Mouse (Mus musculus): Measurements from ENCODE around the gene Rnase13. TPM values are rescaled to one million over a fixed set of nuclear protein-coding genes. Genes with fewer than 3 reads are reported as not detected.

The Rnase13 gene
- polyA plus RNA-seq, 1 experiment from 2014 or later, result not detected

DNA sequence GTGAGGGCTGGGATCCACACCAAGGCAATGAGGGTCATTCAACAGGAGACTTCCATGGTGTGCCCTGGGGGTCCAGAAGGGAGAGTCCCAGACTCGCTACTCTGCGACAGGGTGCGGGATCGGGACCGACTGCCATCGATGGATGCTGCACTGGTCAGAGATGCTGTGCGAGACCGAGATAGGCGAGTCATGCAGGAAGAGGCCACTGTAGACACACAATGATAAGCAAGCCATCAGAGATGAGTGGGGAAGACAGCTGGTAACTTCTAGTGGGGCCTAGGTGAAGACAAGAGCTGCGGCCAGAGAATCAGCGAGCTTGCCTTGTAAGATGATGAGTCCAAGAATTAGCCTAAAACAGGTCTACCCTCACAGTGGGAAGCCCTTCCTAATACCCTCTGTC, 16.5 kb downstream of the Rnase13 start:
- no peak overlapping the region for H3K4me3 ChIP-seq (ENCODE audit: low read depth, low read length)
- DNase-seq (ENCODE audit: low spot score), result no peak
- ATAC-seq (replicated peaks; ENCODE audit: low FRiP score), result peak; percentile 79
- 44% methylated on average over 11 of the region's 11 CpGs for WGBS
- H3K9ac ChIP-seq (ENCODE audit: low read depth, low read length), result no peak overlapping the region
- no peaks in the 10 kb centered on the region for H3K9me3 ChIP-seq (ENCODE audit: control insufficient read depth, low read length)
- H3K27me3 ChIP-seq (replicated peaks; ENCODE audit: control insufficient read depth, insufficient read depth, low read length), result 0 out of 2 replicates have a peak, but pooled peaks cover 3% of the 10 kb centered on the region
- no peak overlapping the region for H3K27ac ChIP-seq (ENCODE audit: low read depth, low read length)
- no peaks in the 10 kb centered on the region for H3K36me3 ChIP-seq (ENCODE audit: control insufficient read depth, insufficient read depth, low read length)
- H3K4me2 ChIP-seq, result peak overlapping the region; percentile 38
- H3K4me1 ChIP-seq (replicated peaks; ENCODE audit: control insufficient read depth, insufficient read depth, low read length), result peaks cover 24% of the 10 kb centered on the region

DNA sequence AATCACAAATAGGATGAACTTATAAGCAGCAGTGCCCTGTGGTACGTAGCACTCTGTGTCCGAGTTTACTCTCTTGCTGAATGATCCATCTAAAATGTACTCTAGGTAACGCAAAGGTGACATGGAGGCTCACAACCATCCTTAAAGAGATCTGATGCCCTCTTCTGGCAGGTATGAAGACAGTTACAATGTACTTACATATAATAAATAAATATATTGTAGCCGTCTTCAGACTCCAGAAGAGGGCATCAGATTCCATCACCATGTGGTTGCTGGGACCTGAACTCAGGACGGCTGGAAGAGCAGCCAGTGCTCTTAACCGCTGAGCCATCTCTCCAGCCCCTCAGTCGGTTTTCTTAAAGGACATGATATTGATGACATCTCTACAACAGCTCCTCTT, 17.9 kb downstream of the Rnase13 start:
- WGBS, result 67% methylated on average over 7 of the region's 7 CpGs
- no peak overlapping the region for H3K4me2 ChIP-seq
- H3K4me3 ChIP-seq (ENCODE audit: low read depth, low read length), result no peak overlapping the region
- no peaks in the 10 kb centered on the region for H3K36me3 ChIP-seq (ENCODE audit: control insufficient read depth, insufficient read depth, low read length)
- no peaks in the 10 kb centered on the region for H3K27me3 ChIP-seq (replicated peaks; ENCODE audit: control insufficient read depth, insufficient read depth, low read length)
- no peak for DNase-seq (ENCODE audit: low spot score)
- no peak overlapping the region for H3K9ac ChIP-seq (ENCODE audit: low read depth, low read length)
- H3K4me1 ChIP-seq (replicated peaks; ENCODE audit: control insufficient read depth, insufficient read depth, low read length), result peaks cover 24% of the 10 kb centered on the region
- ATAC-seq (replicated peaks; ENCODE audit: low FRiP score), result no peak
- no peak overlapping the region for H3K27ac ChIP-seq (ENCODE audit: low read depth, low read length)
- no peaks in the 10 kb centered on the region for H3K9me3 ChIP-seq (ENCODE audit: control insufficient read depth, low read length)

DNA sequence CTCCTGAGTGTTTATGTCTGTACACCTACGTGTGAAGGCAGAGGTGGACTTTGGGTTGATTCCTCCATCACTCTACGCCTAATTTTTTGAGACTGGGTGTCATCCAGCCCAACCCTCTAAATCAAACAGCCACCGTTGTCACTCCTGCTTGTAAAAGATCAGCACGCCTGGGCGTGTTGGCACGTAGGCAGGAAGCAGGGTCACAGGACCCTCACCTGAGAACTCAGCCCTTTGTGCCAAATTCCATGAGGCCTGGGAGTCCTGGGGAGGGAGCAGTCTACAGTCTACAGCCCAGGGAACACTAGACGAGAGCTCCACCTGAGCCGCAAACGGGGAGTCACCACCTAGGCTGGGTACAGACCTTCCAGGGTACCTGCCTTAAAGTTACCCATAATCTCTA, 18.8 kb downstream of the Rnase13 start:
- peaks cover 24% of the 10 kb centered on the region for H3K4me1 ChIP-seq (replicated peaks; ENCODE audit: control insufficient read depth, insufficient read depth, low read length)
- no peak overlapping the region for H3K9ac ChIP-seq (ENCODE audit: low read depth, low read length)
- H3K27ac ChIP-seq (ENCODE audit: low read depth, low read length), result no peak overlapping the region

DNA sequence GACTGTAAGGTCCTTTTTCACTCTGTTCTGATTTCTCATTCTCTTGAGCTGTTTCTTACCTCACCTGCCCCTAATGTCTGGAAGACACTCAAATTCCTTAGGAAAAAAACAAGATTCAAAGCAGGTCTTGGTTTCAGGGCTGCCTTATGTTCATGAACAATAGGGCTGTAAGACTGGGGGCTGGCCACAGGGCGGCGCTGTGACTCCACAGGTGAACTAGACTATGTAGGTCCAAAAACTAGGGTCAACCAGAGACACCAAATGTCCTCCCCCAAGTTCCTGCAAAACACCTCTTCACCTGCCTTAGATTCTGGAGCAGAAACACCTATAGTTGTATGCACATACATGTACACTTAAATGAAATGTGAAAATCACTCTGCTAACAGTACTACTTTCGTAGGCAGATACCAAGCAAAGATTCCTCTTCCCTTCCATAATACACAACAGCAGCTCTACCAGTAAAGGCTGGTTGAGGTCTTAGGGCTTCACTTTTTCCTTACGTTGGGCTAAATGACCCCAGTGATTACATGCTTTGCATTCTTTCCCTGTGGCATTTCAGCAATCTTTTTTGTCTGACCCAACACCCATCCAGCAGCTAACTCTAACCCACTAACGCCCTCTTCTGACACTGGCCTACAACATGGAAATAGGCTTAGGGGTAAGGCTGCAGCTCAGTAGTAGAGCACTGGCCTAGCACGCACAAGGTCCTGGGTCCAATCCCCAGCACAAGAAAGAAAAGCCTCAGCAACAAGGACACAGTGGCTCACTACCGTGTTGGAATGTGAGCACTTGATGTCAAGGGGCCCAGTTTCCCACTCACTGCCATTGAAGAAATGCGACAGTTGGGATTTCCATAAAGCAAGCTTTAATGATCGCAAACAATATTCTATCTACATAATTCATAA, 19.5 kb downstream of the Rnase13 start:
- Histone ChIP-seq H3K4me1 (replicated peaks; ENCODE audit: control insufficient read depth, insufficient read depth, low read length) (peaks cover 20% of the 10 kb centered on the region), H3K9me3 (ENCODE audit: control insufficient read depth, low read length) (no peaks in the 10 kb centered on the region), H3K4me3 (ENCODE audit: low read depth, low read length) (no peak overlapping the region), H3K9ac (ENCODE audit: low read depth, low read length) (no peak overlapping the region), H3K27me3 (replicated peaks; ENCODE audit: control insufficient read depth, insufficient read depth, low read length) (no peaks in the 10 kb centered on the region), H3K27ac (ENCODE audit: low read depth, low read length) (no peak overlapping the region), H3K4me2 (no peak overlapping the region), H3K36me3 (ENCODE audit: control insufficient read depth, insufficient read depth, low read length) (no peaks in the 10 kb centered on the region)
- 63% methylated on average over 9 of the region's 9 CpGs for WGBS
- peak; percentile 56 for ATAC-seq (replicated peaks; ENCODE audit: low FRiP score)
- peak; percentile 72 for DNase-seq (ENCODE audit: low spot score)

More for the DNA sequence above, 18.8 kb downstream of the Rnase13 start:
- Histone ChIP-seq H3K4me3 (ENCODE audit: low read depth, low read length) (no peak overlapping the region), H3K4me2 (no peak overlapping the region), H3K36me3 (ENCODE audit: control insufficient read depth, insufficient read depth, low read length) (no peaks in the 10 kb centered on the region), H3K27me3 (replicated peaks; ENCODE audit: control insufficient read depth, insufficient read depth, low read length) (no peaks in the 10 kb centered on the region), H3K9me3 (ENCODE audit: control insufficient read depth, low read length) (no peaks in the 10 kb centered on the region)
- DNase-seq (ENCODE audit: low spot score) (no peak), ATAC-seq (replicated peaks; ENCODE audit: low FRiP score) (no peak)
- 90% methylated on average over 9 of the region's 9 CpGs for WGBS

DNA sequence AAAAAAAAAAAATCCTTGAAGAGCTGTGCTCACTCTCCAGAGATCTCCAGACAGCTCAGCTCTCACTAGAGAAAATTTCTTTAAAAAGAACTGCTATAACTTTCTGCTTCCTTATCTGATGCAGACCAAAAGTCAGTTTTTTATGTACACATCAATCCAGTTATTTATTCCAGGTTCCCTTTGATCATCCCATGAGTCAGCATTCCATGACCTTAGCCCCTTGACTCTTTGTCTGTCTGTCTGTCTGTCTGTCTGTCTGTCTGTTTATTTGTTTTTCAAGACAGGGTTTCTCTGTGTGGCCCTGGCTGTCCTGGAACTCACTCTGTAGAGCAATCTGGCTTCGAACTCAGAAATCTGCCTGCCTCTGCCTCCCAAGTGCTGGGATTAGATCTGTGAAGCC, 23.2 kb downstream of the Rnase13 start:
- WGBS, result 83% methylated on average over 1 of the region's 1 CpGs
- DNase-seq (ENCODE audit: low spot score), result no peak
- Histone ChIP-seq H3K4me3 (ENCODE audit: low read depth, low read length) (no peak overlapping the region), H3K9me3 (ENCODE audit: control insufficient read depth, low read length) (no peaks in the 10 kb centered on the region), H3K4me1 (replicated peaks; ENCODE audit: control insufficient read depth, insufficient read depth, low read length) (no peaks in the 10 kb centered on the region; the same call in 1 of the 2 replicates), H3K27me3 (replicated peaks; ENCODE audit: control insufficient read depth, insufficient read depth, low read length) (no peaks in the 10 kb centered on the region), H3K4me2 (no peak overlapping the region), H3K36me3 (ENCODE audit: control insufficient read depth, insufficient read depth, low read length) (no peaks in the 10 kb centered on the region), H3K27ac (ENCODE audit: low read depth, low read length) (no peak overlapping the region), H3K9ac (ENCODE audit: low read depth, low read length) (no peak overlapping the region)
- no peak for ATAC-seq (replicated peaks; ENCODE audit: low FRiP score)

DNA sequence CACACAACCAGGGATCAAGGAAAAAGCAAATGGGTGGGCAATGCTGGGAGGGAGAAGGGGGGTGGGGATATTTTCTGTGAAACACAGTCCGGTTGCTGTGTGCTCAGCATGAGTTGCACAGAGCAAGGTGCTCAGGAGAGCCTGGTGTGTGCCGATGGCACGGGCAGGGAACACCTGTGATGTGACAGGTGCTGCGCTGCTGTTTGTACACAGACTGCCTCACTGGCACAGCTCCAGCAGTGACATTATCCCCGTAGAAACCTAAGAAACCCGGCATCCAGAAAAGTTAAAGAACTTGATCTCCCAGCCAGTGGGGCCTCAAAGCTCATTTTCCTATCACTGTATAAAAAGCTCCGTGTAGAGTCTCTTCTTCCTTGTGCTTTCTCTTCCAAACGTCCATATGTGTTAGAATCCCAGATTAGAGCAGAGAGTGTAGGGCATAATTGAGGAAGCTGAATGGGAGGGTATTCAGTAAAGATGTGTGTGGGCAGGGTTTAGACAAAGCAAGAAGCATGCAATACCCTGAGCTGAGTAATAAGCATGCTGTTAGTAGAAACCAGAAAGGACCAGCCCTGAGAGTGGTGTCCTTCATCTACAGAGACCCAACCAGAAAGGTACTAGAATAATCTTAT, 25.9 kb downstream of the Rnase13 start:
- peaks cover 2% of the 10 kb centered on the region; the same call in 1 of the 2 replicates for H3K36me3 ChIP-seq (ENCODE audit: control insufficient read depth, insufficient read depth, low read length)
- 74% methylated on average over 8 of the region's 8 CpGs for WGBS
- no peak overlapping the region for H3K4me2 ChIP-seq
- no peaks in the 10 kb centered on the region for H3K27me3 ChIP-seq (replicated peaks; ENCODE audit: control insufficient read depth, insufficient read depth, low read length)
- no peak overlapping the region for H3K27ac ChIP-seq (ENCODE audit: low read depth, low read length)
- H3K4me3 ChIP-seq (ENCODE audit: low read depth, low read length), result no peak overlapping the region
- ATAC-seq (replicated peaks; ENCODE audit: low FRiP score) (no peak), DNase-seq (ENCODE audit: low spot score) (no peak)
- no peaks in the 10 kb centered on the region for H3K9me3 ChIP-seq (ENCODE audit: control insufficient read depth, low read length)
- H3K4me1 ChIP-seq (replicated peaks; ENCODE audit: control insufficient read depth, insufficient read depth, low read length), result peaks cover 10% of the 10 kb centered on the region
- H3K9ac ChIP-seq (ENCODE audit: low read depth, low read length), result no peak overlapping the region

DNA sequence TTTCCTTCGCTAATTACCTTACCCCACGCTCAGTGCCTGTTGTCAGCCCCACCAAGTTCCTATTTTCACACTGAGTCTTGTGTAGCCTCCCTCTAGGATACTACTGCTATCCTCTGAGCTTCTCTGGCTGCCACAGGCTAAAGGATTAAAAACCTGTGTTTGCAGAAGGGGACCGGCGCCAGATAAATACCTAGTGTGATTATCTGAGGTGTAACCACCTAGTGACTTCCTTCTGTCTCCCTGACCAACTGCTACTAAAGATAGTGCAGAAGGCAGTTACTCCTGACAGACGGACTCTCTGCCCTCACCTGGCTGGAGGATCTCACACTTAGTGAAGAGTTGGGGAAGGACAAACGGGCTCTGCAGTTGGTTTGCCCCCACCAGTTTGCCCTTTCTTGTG, 26.6 kb downstream of the Rnase13 start:
- Histone ChIP-seq H3K27me3 (replicated peaks; ENCODE audit: control insufficient read depth, insufficient read depth, low read length) (no peaks in the 10 kb centered on the region), H3K36me3 (ENCODE audit: control insufficient read depth, insufficient read depth, low read length) (peaks cover 9% of the 10 kb centered on the region), H3K9ac (ENCODE audit: low read depth, low read length) (no peak overlapping the region), H3K9me3 (ENCODE audit: control insufficient read depth, low read length) (no peaks in the 10 kb centered on the region), H3K4me2 (no peak overlapping the region), H3K27ac (ENCODE audit: low read depth, low read length) (no peak overlapping the region), H3K4me1 (replicated peaks; ENCODE audit: control insufficient read depth, insufficient read depth, low read length) (peaks cover 10% of the 10 kb centered on the region), H3K4me3 (ENCODE audit: low read depth, low read length) (no peak overlapping the region)
- DNase-seq (ENCODE audit: low spot score) (no peak), ATAC-seq (replicated peaks; ENCODE audit: low FRiP score) (no peak; the same call in 1 of the 2 replicates)
- WGBS, result 55% methylated on average over 6 of the region's 6 CpGs

DNA sequence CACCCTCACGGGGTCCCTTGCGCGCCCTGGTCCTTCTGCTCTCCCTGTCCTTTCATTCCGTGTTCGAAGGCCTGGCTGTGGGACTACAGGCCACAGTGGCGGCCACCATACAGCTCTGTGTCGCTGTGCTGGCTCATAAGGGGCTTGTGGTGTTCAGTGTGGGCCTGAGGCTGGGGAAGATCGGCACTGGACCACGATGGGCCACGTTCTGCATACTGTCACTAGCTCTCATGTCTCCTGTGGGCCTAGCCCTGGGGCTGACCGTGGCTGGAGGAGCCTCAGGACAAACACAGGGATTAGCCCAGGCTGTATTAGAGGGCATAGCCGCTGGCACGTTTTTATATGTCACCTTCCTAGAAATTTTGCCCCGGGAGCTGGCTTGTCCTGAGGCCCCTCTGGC, 27.5 kb downstream of the Rnase13 start:
- Histone ChIP-seq H3K27me3 (replicated peaks; ENCODE audit: control insufficient read depth, insufficient read depth, low read length) (no peaks in the 10 kb centered on the region), H3K36me3 (ENCODE audit: control insufficient read depth, insufficient read depth, low read length) (peaks cover 17% of the 10 kb centered on the region), H3K9ac (ENCODE audit: low read depth, low read length) (no peak overlapping the region), H3K9me3 (ENCODE audit: control insufficient read depth, low read length) (no peaks in the 10 kb centered on the region), H3K4me3 (ENCODE audit: low read depth, low read length) (no peak overlapping the region), H3K27ac (ENCODE audit: low read depth, low read length) (no peak overlapping the region), H3K4me2 (no peak overlapping the region), H3K4me1 (replicated peaks; ENCODE audit: control insufficient read depth, insufficient read depth, low read length) (peaks cover 10% of the 10 kb centered on the region)
- 80% methylated on average over 14 of the region's 14 CpGs for WGBS
- ATAC-seq (replicated peaks; ENCODE audit: low FRiP score) (no peak), DNase-seq (ENCODE audit: low spot score) (no peak)
